Mouse (Mus musculus) bone marrow macrophage, adult 2 months (primary cell): Measurements from ENCODE around the gene Cnksr1.

Source experiments
- CTCF ChIP-seq: IDR thresholded peaks from 2 replicates; pipeline ENCODE4 v1.5.1; 2012; ENCODE audit warnings: low read depth, mild to moderate bottlenecking, low read length, moderate library complexity
- POLR2A ChIP-seq: IDR thresholded peaks from 2 replicates; pipeline ENCODE4 v1.6.1; 2012; ENCODE audit warnings: mild to moderate bottlenecking, low read depth, low read length, borderline replicate concordance

- TF ChIP-seq CTCF (no peak), POLR2A (no peak)
Measured at GRCm38 (mm10) chr4:134251241-134252130, 13.3 kb upstream of the Cnksr1 start.
